Mouse (Mus musculus) heart, postnatal 0 days (tissue): ENCODE data around the gene Nek7.

ENCODE experiments used
- CTCF ChIP-seq: IDR thresholded peaks from 2 replicates; pipeline ENCODE4 v1.5.1; 2016; ENCODE audit warnings: antibody characterized with exemption, control low read depth, low read depth
- EP300 ChIP-seq: IDR thresholded peaks from 2 replicates; pipeline ENCODE4 v1.6.1; 2016; ENCODE audit warnings: antibody characterized with exemption, low read depth

DNA sequence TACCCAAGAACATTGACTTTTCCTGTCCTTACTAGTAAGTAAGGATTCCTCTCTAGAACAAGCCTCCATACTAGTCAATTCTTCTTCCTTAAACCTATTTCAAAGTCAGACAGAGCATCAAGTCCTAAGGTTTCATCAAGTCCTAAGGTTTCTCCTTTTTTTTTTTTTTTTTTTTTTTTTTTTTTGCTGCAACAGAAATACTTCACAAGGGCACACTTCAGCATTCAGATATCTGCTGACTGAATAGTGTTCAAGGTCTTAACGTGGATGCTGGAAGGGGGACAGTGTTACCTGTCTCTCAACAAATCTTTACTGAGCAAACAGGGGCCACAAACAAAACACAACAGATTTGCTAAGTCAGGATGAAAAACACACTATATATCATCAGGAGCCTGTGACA lies 7.8 kb downstream of the Nek7 start:
- no peak for TF ChIP-seq CTCF
- no peak for TF ChIP-seq EP300
